Mouse (Mus musculus) midbrain, embryonic 15.5 days (tissue): ENCODE measurements at regions not wholly inside any gene's neighbourhood (a gene's known extent, or its start where the extent isn't known, plus 50 kb on each side); places are given as distances from the start of the nearest gene placed in this dataset.

Source experiments
- ATAC-seq: fragments of 200-750 bp; cut with Nextera tagmentation; replicated peaks from 2 replicates; pipeline ENCODE4 v1.8.0; 2017; ENCODE audit warnings: moderate TSS enrichment
- H3K27ac ChIP-seq: fragments of 300-500 bp; sonication (generic); 2 replicates; pipeline ENCODE4 v1.5.1; 2015; ENCODE audit warnings: mild to moderate bottlenecking, inconsistent platforms
- H3K27me3 ChIP-seq: fragments of 300-500 bp; sonication (generic); replicated peaks from 2 replicates; pipeline ENCODE4 v1.6.1; 2015; ENCODE audit warnings: inconsistent platforms
- H3K36me3 ChIP-seq: fragments of 300-500 bp; sonication (generic); replicated peaks from 2 replicates; pipeline ENCODE4 v1.6.1; 2015; ENCODE audit warnings: inconsistent platforms
- H3K4me1 ChIP-seq: fragments of 300-500 bp; sonication (generic); 2 replicates; pipeline ENCODE4 v1.6.1; 2015; ENCODE audit warnings: inconsistent platforms
- H3K4me2 ChIP-seq: fragments of 300-500 bp; sonication (generic); 2 replicates; pipeline ENCODE4 v1.6.1; 2015; ENCODE audit warnings: inconsistent platforms, mild to moderate bottlenecking, moderate library complexity
- H3K4me3 ChIP-seq: fragments of 300-500 bp; sonication (generic); 2 replicates; pipeline ENCODE4 v1.5.1; 2015; ENCODE audit warnings: mild to moderate bottlenecking, inconsistent platforms
- H3K9ac ChIP-seq: fragments of 300-500 bp; sonication (generic); 2 replicates; pipeline ENCODE4 v1.6.1; 2015; ENCODE audit warnings: mild to moderate bottlenecking, inconsistent platforms
- H3K9me3 ChIP-seq: fragments of 300-500 bp; sonication (generic); 2 replicates; pipeline ENCODE4 v1.6.1; 2016; ENCODE audit warnings: inconsistent platforms
- WGBS: fragments of 180-500 bp; shearing (Covaris S2); methylation state at CpG from one replicate; pipeline ENCODE4 v1.1.7; 2015; ENCODE audit warnings: mixed read lengths; 5-methylcytosine and 5-hydroxymethylcytosine counted together

- Histone ChIP-seq H3K4me2 (no peak overlapping the region), H3K9ac (no peak overlapping the region), H3K9me3 (no peaks in the 10 kb centered on the region), H3K36me3 (no peaks in the 10 kb centered on the region), H3K27ac (no peak overlapping the region), H3K4me3 (no peak overlapping the region), H3K27me3 (no peaks in the 10 kb centered on the region), H3K4me1 (peaks cover 11% of the 10 kb centered on the region; the same call in 1 of the 2 replicates)
- ATAC-seq: no peak
- 84% methylated on average over 10 of the region's 10 CpGs for WGBS
Measured at GRCm38 (mm10) chr14:25365226-25365800, 93.7 kb upstream of the Zmiz1 start.

GRCm38 (mm10) chr14:25366009-25366408 is 93.0 kb upstream of the Zmiz1 start:
- 78% methylated on average over 5 of the region's 5 CpGs for WGBS
- no peaks in the 10 kb centered on the region for H3K36me3 ChIP-seq

GRCm38 (mm10) chr14:25370306-25371020 is 88.5 kb upstream of the Zmiz1 start:
- Histone ChIP-seq H3K9me3 (no peaks in the 10 kb centered on the region), H3K27ac (peak overlapping the region; percentile 31; the same call in 1 of the 2 replicates), H3K4me2 (no peak overlapping the region), H3K4me1 (peaks cover 17% of the 10 kb centered on the region; the same call in 1 of the 2 replicates), H3K36me3 (no peaks in the 10 kb centered on the region), H3K4me3 (no peak overlapping the region), H3K9ac (no peak overlapping the region), H3K27me3 (no peaks in the 10 kb centered on the region)
- WGBS: 73% methylated on average over 6 of the region's 6 CpGs
- ATAC-seq: no peak

More at GRCm38 (mm10) chr14:25366009-25366408, 93.0 kb upstream of the Zmiz1 start:
- no peak for ATAC-seq
- Histone ChIP-seq H3K4me3 (no peak overlapping the region), H3K27ac (no peak overlapping the region), H3K4me1 (peaks cover 15% of the 10 kb centered on the region; the same call in 1 of the 2 replicates), H3K4me2 (no peak overlapping the region), H3K9ac (no peak overlapping the region), H3K9me3 (no peaks in the 10 kb centered on the region), H3K27me3 (no peaks in the 10 kb centered on the region)

DNA sequence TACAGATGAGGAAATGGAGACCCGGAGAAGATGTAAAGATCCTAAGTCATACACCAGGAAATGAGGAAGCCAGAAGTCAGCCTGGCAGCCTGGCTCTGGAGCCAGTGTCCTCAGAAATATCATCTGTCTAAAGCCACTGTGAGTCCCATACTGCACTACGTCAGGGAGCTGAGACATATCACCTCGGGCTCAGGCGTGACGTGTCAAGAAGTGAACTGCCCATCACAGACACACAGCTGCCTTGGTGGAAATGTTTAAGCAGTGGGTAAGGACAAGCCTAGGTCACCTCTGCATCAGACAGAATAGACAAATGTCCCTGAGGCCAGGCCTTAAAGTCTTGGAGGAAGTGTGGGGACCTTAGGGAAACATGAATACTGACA is 88.0 kb upstream of the Zmiz1 start:
- ATAC-seq: no peak
- peaks cover 17% of the 10 kb centered on the region; the same call in 1 of the 2 replicates for H3K4me1 ChIP-seq
- no peaks in the 10 kb centered on the region for H3K27me3 ChIP-seq
- no peaks in the 10 kb centered on the region for H3K9me3 ChIP-seq
- peak overlapping the region; percentile 31; the same call in 1 of the 2 replicates for H3K27ac ChIP-seq
- no peak overlapping the region for H3K4me3 ChIP-seq
- 80% methylated on average over 5 of the region's 5 CpGs for WGBS
- no peaks in the 10 kb centered on the region for H3K36me3 ChIP-seq
- no peak overlapping the region for H3K9ac ChIP-seq
- no peak overlapping the region for H3K4me2 ChIP-seq

DNA sequence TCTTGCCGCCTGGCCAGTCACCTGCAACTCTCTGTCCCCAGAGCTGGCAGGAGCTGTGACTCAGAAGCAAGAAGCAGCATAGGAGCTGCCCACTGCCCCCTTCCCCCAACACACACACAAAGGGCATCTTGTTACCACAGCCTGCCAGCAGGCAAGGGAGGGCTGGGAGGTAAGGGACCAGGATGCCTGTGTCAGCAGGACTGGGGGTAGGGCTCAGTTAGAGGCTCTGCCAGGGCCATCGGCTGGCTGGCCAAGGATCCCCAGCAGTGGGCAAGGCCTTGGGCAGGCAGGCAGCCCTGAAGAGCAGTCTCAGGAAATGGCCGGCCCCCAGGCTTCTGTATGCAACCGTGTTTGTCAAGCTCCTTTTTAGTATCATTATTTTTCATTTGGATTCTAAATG is 87.3 kb upstream of the Zmiz1 start:
- Histone ChIP-seq H3K27ac (peak overlapping the region; percentile 31; the same call in 1 of the 2 replicates), H3K4me3 (no peak overlapping the region), H3K9me3 (no peaks in the 10 kb centered on the region), H3K4me1 (peaks cover 17% of the 10 kb centered on the region; the same call in 1 of the 2 replicates), H3K4me2 (no peak overlapping the region), H3K36me3 (no peaks in the 10 kb centered on the region), H3K27me3 (no peaks in the 10 kb centered on the region), H3K9ac (no peak overlapping the region)
- WGBS: 44% methylated on average over 4 of the region's 4 CpGs
- peak; percentile 84 for ATAC-seq

- no peaks in the 10 kb centered on the region for H3K9me3 ChIP-seq
- H3K4me2 ChIP-seq: no peak overlapping the region
- peaks cover 25% of the 10 kb centered on the region for H3K4me1 ChIP-seq
- H3K27ac ChIP-seq: no peak overlapping the region
- no peak overlapping the region for H3K4me3 ChIP-seq
- no peak for ATAC-seq
- H3K27me3 ChIP-seq: no peaks in the 10 kb centered on the region
- H3K36me3 ChIP-seq: no peaks in the 10 kb centered on the region
- 53% methylated on average over 4 of the region's 4 CpGs for WGBS
- H3K9ac ChIP-seq: no peak overlapping the region
Measured at GRCm38 (mm10) chr14:25372581-25372980, 86.4 kb upstream of the Zmiz1 start.

GRCm38 (mm10) chr14:25373167-25373566 is 85.8 kb upstream of the Zmiz1 start:
- no peaks in the 10 kb centered on the region for H3K36me3 ChIP-seq
- peaks cover 29% of the 10 kb centered on the region for H3K4me1 ChIP-seq
- ATAC-seq: no peak
- H3K27ac ChIP-seq: no peak overlapping the region
- no peak overlapping the region for H3K4me2 ChIP-seq
- H3K4me3 ChIP-seq: no peak overlapping the region
- no peak overlapping the region for H3K9ac ChIP-seq
- no peaks in the 10 kb centered on the region for H3K9me3 ChIP-seq
- 94% methylated on average over 4 of the region's 4 CpGs for WGBS
- no peaks in the 10 kb centered on the region for H3K27me3 ChIP-seq

GRCm38 (mm10) chr14:25375001-25375400 is 84.0 kb upstream of the Zmiz1 start:
- H3K4me2 ChIP-seq: no peak overlapping the region
- H3K4me1 ChIP-seq: peaks cover 45% of the 10 kb centered on the region
- H3K9me3 ChIP-seq: no peaks in the 10 kb centered on the region
- no peaks in the 10 kb centered on the region for H3K36me3 ChIP-seq
- H3K9ac ChIP-seq: no peak overlapping the region
- H3K4me3 ChIP-seq: no peak overlapping the region
- WGBS: 80% methylated on average over 7 of the region's 7 CpGs
- no peak overlapping the region for H3K27ac ChIP-seq
- H3K27me3 ChIP-seq: no peaks in the 10 kb centered on the region
- no peak for ATAC-seq

DNA sequence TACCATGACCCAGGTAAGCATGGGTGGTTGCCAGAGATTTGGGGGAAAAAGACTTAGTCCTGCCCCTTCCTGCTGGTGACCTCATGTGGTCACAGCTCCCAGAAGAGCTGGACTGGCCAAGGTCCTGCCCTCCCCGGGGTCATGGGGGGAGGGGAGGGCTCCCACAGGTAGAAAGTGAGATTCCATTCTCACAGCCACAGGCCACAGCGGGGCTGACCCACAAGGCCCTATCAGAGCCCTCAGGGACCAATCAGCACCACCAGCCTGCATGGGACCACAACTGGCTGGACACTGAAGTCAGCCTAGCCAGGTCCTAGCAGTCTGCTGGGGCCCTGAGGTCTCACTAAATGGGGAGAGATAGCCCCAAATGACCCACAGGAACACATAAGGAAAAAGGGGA is 81.9 kb upstream of the Zmiz1 start:
- no peak for ATAC-seq
- Histone ChIP-seq H3K36me3 (no peaks in the 10 kb centered on the region), H3K4me2 (peak overlapping the region; percentile 74), H3K9ac (no peak overlapping the region), H3K9me3 (no peaks in the 10 kb centered on the region), H3K4me3 (no peak overlapping the region), H3K27ac (peak overlapping the region; percentile 99), H3K27me3 (no peaks in the 10 kb centered on the region), H3K4me1 (peaks cover 34% of the 10 kb centered on the region)
- WGBS: 71% methylated on average over 2 of the region's 2 CpGs

- H3K4me3 ChIP-seq: peak overlapping the region; percentile 38
- peak overlapping the region; percentile 74 for H3K4me2 ChIP-seq
- H3K27ac ChIP-seq: peak overlapping the region; percentile 99
- WGBS: 2% methylated on average over 8 of the region's 8 CpGs
- no peaks in the 10 kb centered on the region for H3K9me3 ChIP-seq
- peak overlapping the region; percentile 26; the same call in 1 of the 2 replicates for H3K9ac ChIP-seq
- peaks cover 34% of the 10 kb centered on the region for H3K4me1 ChIP-seq
- ATAC-seq: peak; percentile 88
- no peaks in the 10 kb centered on the region for H3K36me3 ChIP-seq
- no peaks in the 10 kb centered on the region for H3K27me3 ChIP-seq
Measured at GRCm38 (mm10) chr14:25377554-25377899, 81.5 kb upstream of the Zmiz1 start.

DNA sequence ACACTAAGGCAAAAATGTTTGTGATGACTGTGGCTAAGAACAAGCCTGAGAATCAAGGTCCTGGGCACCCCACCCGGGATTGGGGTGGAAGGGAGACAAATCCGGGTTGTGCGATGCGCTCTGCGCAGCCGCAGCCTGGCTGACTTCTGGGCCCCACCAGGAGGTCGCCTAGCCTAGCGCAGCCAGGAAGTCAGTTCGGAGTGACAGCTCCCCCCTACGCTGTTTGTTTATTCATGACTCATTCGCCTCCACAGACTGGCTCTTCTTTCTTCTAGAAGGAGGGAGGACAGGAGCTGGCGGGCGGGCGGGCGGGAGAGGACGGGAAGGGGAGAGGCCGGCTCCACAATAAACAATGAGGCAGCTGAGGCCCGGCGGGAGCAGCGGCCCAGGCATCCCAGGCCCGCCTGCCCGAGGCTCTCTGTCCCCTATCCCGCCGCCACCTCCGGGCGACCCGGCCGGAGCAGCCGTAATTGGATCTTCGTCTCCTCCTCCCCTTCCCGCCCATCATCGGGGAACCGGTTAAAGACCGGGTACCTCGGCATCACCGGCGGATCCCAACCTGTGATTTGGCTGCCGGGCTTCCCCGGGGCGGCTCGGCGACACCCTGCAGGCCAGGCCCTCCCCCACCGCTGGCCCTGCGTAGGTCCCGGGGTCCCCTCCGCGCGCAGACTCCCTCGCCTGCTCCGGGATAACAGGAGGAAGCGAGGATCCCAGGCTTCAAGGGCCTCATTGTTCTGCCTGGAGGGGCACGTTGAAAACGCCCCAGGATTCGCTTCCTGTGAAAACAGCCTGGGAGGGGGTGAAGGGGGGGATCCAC is 80.9 kb upstream of the Zmiz1 start:
- H3K9ac ChIP-seq: peak overlapping the region; percentile 71
- peak overlapping the region; percentile 99 for H3K27ac ChIP-seq
- H3K4me2 ChIP-seq: peak overlapping the region; percentile 74
- peak; percentile 94 for ATAC-seq
- under 1% methylated on average over 50 of the region's 54 CpGs for WGBS
- H3K36me3 ChIP-seq: no peaks in the 10 kb centered on the region
- peak overlapping the region; percentile 38 for H3K4me3 ChIP-seq
- H3K4me1 ChIP-seq: peaks cover 34% of the 10 kb centered on the region
- H3K27me3 ChIP-seq: no peaks in the 10 kb centered on the region
- no peaks in the 10 kb centered on the region for H3K9me3 ChIP-seq

- Histone ChIP-seq H3K9ac (peak overlapping the region; percentile 71), H3K36me3 (no peaks in the 10 kb centered on the region), H3K9me3 (no peaks in the 10 kb centered on the region), H3K4me1 (peaks cover 34% of the 10 kb centered on the region), H3K4me3 (peak overlapping the region; percentile 38), H3K27me3 (no peaks in the 10 kb centered on the region), H3K27ac (peak overlapping the region; percentile 99), H3K4me2 (peak overlapping the region; percentile 74)
- 1% methylated on average over 13 of the region's 13 CpGs for WGBS
- ATAC-seq: peak; percentile 28
Measured at GRCm38 (mm10) chr14:25378717-25379224, 80.2 kb upstream of the Zmiz1 start.
